Mouse (Mus musculus): ENCODE measurements around the gene Lemd1.

DNA sequence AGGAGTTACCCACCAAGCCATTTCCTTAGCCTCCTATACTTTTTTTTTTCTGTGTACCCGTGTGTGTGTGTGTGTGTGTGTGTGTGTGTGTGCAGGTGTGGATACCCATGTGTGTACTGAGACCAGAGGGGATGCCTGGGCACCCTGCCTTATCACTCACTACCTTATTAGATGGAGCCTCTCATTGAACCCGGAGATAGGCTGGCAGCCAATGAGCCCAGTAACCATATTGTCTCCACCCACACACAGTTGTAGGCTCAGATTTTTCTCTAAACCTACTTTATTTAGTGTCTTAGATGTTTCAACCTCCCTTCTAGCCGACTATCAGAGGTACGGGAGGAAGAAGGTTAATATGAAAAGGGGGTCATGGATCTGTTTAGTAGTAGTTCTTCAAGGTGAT lies 4.9 kb upstream of the Lemd1 start:
- TF ChIP-seq CTCF (IDR thresholded peaks at IDR 0.05; ENCODE audit: low read depth, low read length) (no peak), POLR2A (IDR thresholded peaks at IDR 0.05; ENCODE audit: extremely low read depth, insufficient read depth, low read length) (no peak)
